Mouse (Mus musculus) T-helper 17 cell (primary cell): Measurements from ENCODE around the gene Rdh13.
"Not testable (repeated sequence)": the region's sequence is repeated elsewhere in the genome, so short reads cannot be mapped to it uniquely, and the experiment has no call there.

Experiments
- in situ Hi-C, 2 experiments: fragments of 300-600 bp; cut with MboI, MseI; formaldehyde crosslinking; loops; 1 replicate in 1 of 2; 2 replicates in 1 of 2; pipeline ENCODE4 v1.15.1; 2025; ENCODE audit warnings: high pct_unique_total_duplicates in 2 of 2

The Rdh13 gene

DNA sequence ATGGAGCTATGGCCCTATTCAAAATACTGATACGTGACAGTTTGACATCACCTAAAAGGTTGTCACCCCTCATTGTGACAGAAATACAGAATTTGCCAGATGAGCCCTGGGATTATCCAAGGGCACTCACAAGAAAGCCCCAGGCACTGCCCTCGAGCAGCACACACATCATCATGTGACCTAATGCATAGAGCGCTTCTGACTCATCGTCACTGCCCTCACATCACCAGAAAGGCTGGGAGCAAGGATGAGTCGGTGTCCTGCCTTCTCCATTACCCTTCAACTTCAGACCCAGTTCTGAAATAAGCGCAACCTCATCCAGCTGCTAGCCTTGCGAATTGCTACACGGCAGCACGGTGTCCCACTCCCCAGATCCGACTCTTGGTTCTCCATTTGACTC is 4.9 kb downstream of the Rdh13 start:
- in situ Hi-C loops = loop anchor here (10.0 to 25.0 kb wide), 2 partner anchors 304 to 1847 kb away; partner anchors contain the start of genes Kmt5c (in 1 of the 2) and Zfp667 (in 1 of the 2)

DNA sequence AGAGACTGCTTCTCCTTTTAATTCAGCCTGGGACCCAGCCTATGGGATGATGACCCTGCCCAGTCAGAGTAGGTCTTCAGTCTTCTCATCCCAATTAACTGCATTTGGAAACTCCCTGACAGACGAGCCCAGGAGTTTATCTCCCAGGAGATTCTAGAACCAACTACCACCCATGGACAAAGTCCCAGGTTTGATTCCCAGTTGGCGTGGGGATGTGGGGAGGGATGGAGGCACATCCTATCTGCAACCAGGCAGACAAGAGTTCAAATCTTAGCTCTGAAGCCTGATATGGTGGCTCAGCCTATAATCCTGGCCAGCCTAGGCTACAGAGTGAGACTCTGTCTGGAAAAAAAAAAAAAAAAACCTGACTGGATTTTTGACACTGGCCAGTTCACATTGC is 7.7 kb downstream of the Rdh13 start:
- in situ Hi-C loops = loop anchor here (5.0 to 25.0 kb wide), 3 partner anchors 85 to 1850 kb away; partner anchors contain the start of genes Tnni3 (in 1 of the 2) and Zfp667 (in 1 of the 2)

DNA sequence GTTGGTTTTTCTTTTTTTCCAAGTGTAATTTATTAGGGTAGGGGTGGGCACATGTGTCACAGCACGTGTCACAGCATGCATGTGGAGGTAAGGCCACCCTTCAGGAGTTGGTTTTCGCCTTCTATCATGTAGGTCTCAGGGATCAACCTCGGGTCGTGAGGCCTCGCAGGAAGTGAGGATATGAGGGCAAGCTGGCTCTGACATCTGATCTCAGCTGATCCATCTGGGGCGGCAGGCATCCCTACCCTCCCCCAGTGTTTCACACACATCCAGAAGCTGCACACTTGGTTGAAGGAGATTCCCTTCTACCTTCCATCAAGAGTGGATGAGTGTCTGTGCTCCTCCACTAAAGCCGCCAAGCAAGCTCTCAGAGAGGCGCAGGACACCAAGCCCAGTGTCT is 13.4 kb downstream of the Rdh13 start:
- in situ Hi-C loops = loop anchor here in 1 of 2 experiments (5.0 to 25.0 kb wide), 3 partner anchors 90 to 1855 kb away; partner anchors contain the start of genes Tnni3 and Zfp667

DNA sequence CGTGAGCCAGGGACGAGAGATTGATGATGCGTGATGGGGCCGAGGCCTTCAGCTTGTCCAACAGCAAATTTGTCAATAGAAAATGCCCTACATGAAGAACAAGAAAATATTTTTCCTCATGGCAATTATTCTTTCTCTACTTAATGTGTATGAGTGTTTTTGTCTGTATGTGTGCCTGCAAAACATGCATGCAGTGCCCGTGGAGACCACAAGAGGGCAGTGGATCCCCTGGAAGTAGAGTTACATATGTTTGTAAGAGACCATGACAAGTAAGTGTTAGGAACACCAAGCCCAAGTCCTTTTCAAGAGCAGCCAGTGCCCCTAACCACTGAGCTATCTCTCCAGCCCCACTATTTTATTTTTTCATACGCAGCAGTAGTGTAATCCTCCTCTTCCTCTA is 13.9 kb downstream of the Rdh13 start:
- in situ Hi-C loops = loop anchor here in 1 of 2 experiments (5.0 to 25.0 kb wide), 3 partner anchors 91 to 1856 kb away; partner anchors contain the start of genes Tnni3 and Zfp667

DNA sequence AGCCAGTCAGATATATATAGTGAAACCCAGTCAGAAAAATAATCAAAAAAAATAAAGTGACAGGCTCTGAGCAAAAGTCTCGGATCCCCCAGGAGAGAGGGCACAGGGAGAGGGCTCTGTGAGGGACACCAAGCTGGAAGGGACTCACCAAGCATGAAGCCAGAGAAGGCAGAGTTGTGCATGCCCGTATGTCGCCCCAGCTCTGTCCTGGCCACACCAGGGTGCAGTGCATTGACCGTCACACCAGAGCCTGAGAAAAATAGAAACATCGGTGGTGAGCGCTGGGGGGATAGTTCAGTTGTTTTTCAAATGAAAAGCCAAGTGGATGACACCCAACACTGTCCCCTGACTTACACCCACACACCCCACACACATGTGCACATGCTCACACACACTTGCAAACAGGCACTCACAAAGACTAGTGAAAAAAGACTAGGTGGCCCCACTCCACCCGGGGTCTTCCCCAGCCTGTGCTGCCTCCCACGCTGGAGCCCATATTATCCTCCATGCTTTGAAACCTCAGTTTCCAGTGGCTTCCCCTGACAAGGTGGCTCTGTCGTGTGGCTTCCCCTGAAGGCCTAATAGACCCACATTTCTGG is 15.1 kb downstream of the Rdh13 start:
- in situ Hi-C loops = loop anchor here in 1 of 2 experiments (5.0 to 25.0 kb wide), 3 partner anchors 92 to 1857 kb away; partner anchors contain the start of genes Tnni3 and Zfp667

DNA sequence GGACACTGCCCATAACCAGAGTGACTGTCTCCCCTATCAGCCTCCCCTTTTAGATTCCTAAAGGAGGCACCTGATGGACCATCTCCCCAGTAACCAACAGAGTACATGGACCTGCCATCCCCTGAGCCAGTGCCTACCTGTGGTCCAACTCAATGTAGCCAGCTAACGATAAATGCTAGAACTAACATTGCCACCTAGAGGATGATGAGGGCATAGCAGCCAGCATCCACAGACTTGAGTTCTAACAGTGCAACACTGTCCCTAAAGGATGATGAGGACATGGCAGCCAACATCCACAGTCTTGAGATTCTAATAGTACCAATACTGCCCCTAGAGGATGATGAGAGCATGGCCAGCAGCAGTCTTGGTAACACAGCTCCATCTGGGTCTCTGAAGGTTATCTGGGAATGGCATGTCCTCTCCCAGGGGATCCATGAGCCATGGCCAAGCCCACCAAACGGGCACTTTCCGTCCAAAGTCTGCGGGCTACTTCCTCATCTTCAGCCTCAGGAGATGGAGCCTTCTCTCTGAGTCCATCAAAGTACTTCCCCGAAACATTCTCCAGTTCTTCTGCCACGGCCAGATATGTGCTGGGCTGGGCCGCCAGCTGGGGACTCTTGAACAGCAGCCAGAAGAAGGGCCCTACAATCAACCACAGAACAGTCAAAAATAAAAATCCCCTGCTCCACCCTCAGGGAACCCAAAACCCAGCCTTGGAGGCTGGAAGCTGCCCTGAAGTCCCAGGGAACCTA is 18.1 kb downstream of the Rdh13 start:
- in situ Hi-C loops = loop anchor here in 1 of 2 experiments (10.0 to 25.0 kb wide), 2 partner anchors 833 to 1860 kb away; partner anchors contain the start of gene Zfp667

DNA sequence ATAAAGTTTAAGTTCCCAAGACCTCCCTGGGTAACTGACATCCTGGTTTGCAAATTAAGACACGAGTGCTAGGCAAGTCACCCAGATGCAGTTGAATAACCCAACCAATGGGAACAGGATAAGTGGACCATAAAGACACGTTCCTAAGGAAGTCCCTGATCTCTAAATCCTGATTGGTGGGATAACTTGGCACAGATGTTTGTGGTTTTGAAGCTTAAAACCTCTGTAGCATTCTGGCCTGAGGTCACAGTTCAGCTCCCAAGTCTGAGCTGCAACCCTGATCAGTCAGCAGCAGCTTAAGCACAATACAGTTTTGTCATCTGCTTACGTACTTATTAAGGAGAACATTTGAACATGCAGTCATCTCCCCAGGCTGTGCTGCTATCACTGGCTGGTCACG is 25.2 kb downstream of the Rdh13 start:
- in situ Hi-C loops = loop anchor here in 1 of 2 experiments (10.0 kb wide), 1 partner anchor 825 kb away; no protein-coding TSS in a partner anchor

DNA sequence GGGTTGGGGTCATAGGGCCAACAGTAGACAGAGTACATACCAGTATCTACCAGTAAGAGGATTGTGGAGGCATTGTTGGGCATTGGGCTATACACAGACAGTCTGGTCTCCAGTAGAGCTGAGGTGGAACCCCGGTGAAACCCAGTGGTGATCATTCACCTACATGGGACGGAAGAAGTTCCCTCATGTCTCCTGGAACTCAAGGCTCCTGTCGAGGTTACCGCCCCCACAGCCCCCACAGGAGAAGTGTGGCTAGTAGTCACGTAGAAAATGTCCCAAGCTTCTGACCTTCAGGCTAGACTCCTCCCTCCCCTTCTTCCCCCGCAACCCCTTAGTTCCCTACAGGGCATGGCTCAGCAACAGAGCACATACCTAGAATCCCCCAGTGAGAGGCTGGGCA is 25.8 kb downstream of the Rdh13 start:
- in situ Hi-C loops = loop anchor here in 1 of 2 experiments (10.0 kb wide), 1 partner anchor 825 kb away; no protein-coding TSS in a partner anchor

DNA sequence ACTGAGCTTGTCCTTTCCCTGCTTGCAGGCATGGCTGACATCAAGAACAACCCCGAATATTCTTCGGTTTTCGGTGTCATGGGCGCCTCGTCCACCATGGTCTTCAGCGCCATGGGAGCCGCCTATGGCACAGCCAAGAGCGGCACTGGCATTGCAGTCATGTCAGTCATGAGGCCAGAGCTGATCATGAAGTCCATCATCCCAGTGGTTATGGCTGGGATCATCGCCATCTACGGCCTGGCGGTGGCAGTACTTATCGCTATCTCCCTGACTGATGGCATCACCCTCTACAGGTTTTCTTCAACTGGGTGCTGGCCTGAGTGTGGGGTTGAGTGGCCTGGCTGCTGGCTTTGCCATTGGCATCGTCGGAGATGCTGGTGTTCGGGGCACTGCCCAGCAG is 33.0 kb downstream of the Rdh13 start:
- in situ Hi-C loops = not testable (repeated sequence)

DNA sequence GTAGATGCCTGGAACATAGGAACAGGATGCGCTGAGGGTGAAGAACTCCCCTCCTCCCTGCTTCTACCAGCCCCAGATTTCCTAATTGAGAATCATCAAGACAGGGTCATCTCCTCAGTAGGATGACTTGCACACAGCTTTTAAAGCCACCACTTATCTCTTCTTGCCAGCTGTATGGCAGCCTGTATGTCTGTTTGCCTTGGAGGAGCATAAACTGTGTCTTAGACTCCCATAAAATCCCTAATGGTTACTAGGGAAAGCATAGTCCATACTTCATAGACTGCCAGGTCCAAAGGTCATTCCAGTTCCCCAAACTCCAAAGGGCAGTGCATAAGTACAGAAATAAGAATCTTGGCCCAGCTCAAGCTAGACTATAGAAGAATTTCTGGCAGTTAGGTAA is 47.7 kb downstream of the Rdh13 start, which contains the start of gene Gp6:
TSS of gene Gp6 (minus strand) at position 15 of the 400 bp plus-strand sequence.
- in situ Hi-C loops = no loop called here
